11 mouse cellular contexts compared by ENCODE assay signal in the genomic region with DNA sequence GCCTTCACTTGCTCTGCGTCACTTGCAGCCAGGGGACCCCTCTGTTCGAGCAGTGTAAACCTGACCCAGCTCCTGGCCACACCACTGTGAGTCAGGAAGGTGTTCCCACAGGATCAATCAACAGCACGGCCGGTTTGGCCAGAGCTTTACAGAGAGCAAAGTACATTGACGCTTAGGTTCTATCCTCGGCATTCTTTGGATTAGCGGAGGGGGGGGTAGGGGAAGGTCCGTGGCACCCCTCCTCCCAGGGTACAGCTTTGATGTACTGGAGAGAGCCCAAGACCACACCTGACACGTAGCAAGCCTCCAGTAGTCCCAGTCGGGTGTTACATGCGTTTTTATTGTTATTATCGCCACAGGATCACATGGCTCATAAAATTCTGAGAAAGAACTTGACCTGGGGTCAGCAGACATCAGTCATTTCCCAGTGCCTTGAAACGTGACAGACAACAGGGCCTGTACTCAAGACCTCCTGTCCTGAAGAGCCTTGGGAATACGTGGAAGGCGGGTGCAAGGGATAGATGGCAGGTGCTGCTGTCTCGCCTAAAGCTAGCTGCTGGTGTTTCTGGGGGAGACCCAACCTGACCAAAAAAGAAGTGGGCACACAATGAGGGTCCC. TPM values are rescaled to one million over a fixed set of nuclear protein-coding genes. Genes with fewer than 3 reads are reported as not detected.
A peak's percentile ranks its signal among the peaks of the same experiment; 100 is the strongest.
DNase-seq lines count a peak whose midpoint lies in the region; ATAC-seq and TF ChIP-seq lines count a peak whose summit lies in the region.
"Had no signal": no experiment of that assay in that cellular context is flagged by ENCODE, and none has a peak within 500 bp of the region (broad histone marks: within the 10 kb centered on the region; RNA-seq: fewer than 3 reads in every experiment).

No protein-coding gene starts in this region.

- peak overlapping the region; percentile 86 for H3K27ac ChIP-seq in intestine, embryonic 15.5 days
- no peak overlapping the region for H3K27ac ChIP-seq in kidney, adult 2 months (ENCODE audit: insufficient read depth, low read depth, low read length)
- H3K27ac ChIP-seq in limb, embryonic 10.5 days = peak overlapping the region; percentile 20; the same call in 1 of the 2 replicates
- H3K27ac ChIP-seq in liver, embryonic 16.5 days (ENCODE audit: low read length) = peak overlapping the region; percentile 69

- intact Hi-C loops in left cerebral cortex, postnatal 25 days (cut with DNase I) = no loop called here

- peak; percentile 44 for DNase-seq in kidney, adult 2 months
- DNase-seq in limb, embryonic 10.5 days (ENCODE audit: low spot score) = no peak
- DNase-seq in cerebellum, adult 9-11 months = no peak
- DNase-seq in left cerebral cortex, postnatal 25 days (ENCODE audit: low spot score in 2 of 2) = no peak
- DNase-seq in gastrocnemius, postnatal 4 days (ENCODE audit: low spot score in 2 of 2) = no peak
- DNase-seq: forebrain, postnatal 0 days; heart, postnatal 14 days; right cerebral cortex, postnatal 4 days had no signal

- TF ChIP-seq CTCF in kidney, adult 2 months (conservative IDR thresholded peaks at IDR 0.05; ENCODE audit: insufficient read depth, insufficient read length, low read depth, low read length) = no peak

- no peak overlapping the region for H3K9ac ChIP-seq in intestine, embryonic 15.5 days
- no peak overlapping the region for H3K9ac ChIP-seq in liver, embryonic 16.5 days (ENCODE audit: low read depth, low read length)
- H3K9ac ChIP-seq: forebrain, postnatal 0 days had no signal

- H3K4me2 ChIP-seq in intestine, embryonic 15.5 days (replicated peaks) = peak overlapping the region; percentile 20
- no peak overlapping the region for H3K4me2 ChIP-seq in liver, embryonic 16.5 days (ENCODE audit: low read depth, low read length)

- no peaks in the 10 kb centered on the region for H3K9me3 ChIP-seq in intestine, embryonic 15.5 days
- H3K9me3 ChIP-seq in limb, embryonic 10.5 days (replicated peaks) = no peaks in the 10 kb centered on the region
- H3K9me3 ChIP-seq in liver, embryonic 16.5 days (replicated peaks; ENCODE audit: control insufficient read depth, low read length) = no peaks in the 10 kb centered on the region

- H3K27me3 ChIP-seq in intestine, embryonic 15.5 days (replicated peaks) = no peaks in the 10 kb centered on the region
- H3K27me3 ChIP-seq in kidney, adult 2 months (replicated peaks; ENCODE audit: control insufficient read depth, insufficient read depth, low read length) = no peaks in the 10 kb centered on the region
- 0 out of 2 replicates have a peak, but pooled peaks cover 8% of the 10 kb centered on the region for H3K27me3 ChIP-seq in limb, embryonic 10.5 days (ENCODE audit: low read depth, poor library complexity, severe bottlenecking)
- H3K27me3 ChIP-seq in liver, embryonic 16.5 days (ENCODE audit: control insufficient read depth, insufficient read depth, low read depth, low read length) = no peaks in the 10 kb centered on the region

- H3K4me1 ChIP-seq in intestine, embryonic 15.5 days (replicated peaks) = peaks cover 8% of the 10 kb centered on the region
- no peaks in the 10 kb centered on the region; the same call in 1 of the 2 replicates for H3K4me1 ChIP-seq in kidney, adult 2 months (ENCODE audit: control insufficient read depth, insufficient read depth, low read length)
- H3K4me1 ChIP-seq in limb, embryonic 10.5 days = peaks cover 40% of the 10 kb centered on the region
- no peaks in the 10 kb centered on the region; the same call in none of the 2 replicates for H3K4me1 ChIP-seq in liver, embryonic 16.5 days (ENCODE audit: control insufficient read depth, low read depth, low read length)

- H3K4me3 ChIP-seq in intestine, embryonic 15.5 days (replicated peaks) = no peak overlapping the region
- no peak overlapping the region for H3K4me3 ChIP-seq in kidney, adult 2 months (ENCODE audit: insufficient read depth, low read depth, low read length)
- H3K4me3 ChIP-seq in limb, embryonic 10.5 days = no peak overlapping the region
- no peak overlapping the region for H3K4me3 ChIP-seq in liver, embryonic 16.5 days (ENCODE audit: low read depth, low read length)

- 46% methylated on average over 16 of the region's 16 CpGs for WGBS in intestine, embryonic 15.5 days
- 21% methylated on average over 16 of the region's 16 CpGs for WGBS in kidney, adult 2 months
- WGBS in limb, embryonic 10.5 days = 63% methylated on average over 16 of the region's 16 CpGs
- WGBS in liver, embryonic 16.5 days (ENCODE audit: insufficient replicate concordance) = 59% methylated on average over 16 of the region's 16 CpGs

- H3K36me3 ChIP-seq in intestine, embryonic 15.5 days = no peaks in the 10 kb centered on the region
- no peaks in the 10 kb centered on the region for H3K36me3 ChIP-seq in kidney, adult 2 months (ENCODE audit: control insufficient read depth, insufficient read depth, low read length)
- no peaks in the 10 kb centered on the region for H3K36me3 ChIP-seq in limb, embryonic 10.5 days
- H3K36me3 ChIP-seq in liver, embryonic 16.5 days (ENCODE audit: control insufficient read depth, insufficient read depth) = no peaks in the 10 kb centered on the region

- ATAC-seq in intestine, embryonic 15.5 days = peak; percentile 93
- ATAC-seq in liver, embryonic 16.5 days (ENCODE audit: low read depth) = peak; percentile 91
- ATAC-seq: CD4-positive, CD25-positive, alpha-beta regulatory T cell, adult 4 months; forebrain, postnatal 0 days had no signal

- TF ChIP-seq POLR2A in kidney, adult 2 months (IDR thresholded peaks at IDR 0.05; ENCODE audit: low read depth, low read length) = no peak

RNA-seq across cellular contexts. Expression of a gene that starts 47.4 kb away (rescaled TPM):
- 6.1 and 7.2 TPM in 2 replicates for polyA plus RNA-seq in intestine, embryonic 15.5 days (2015; fragmentation: Nextera tagmentation; extraction: Ambion mirVana)
- 10.4 and 10.5 TPM in 2 replicates for polyA plus RNA-seq in kidney, adult 2 months (2012; rRNA removed)
- polyA plus RNA-seq in limb, embryonic 10.5 days (2016; fragmentation: Nextera tagmentation; extraction: Ambion mirVana) = 5.8 and 9.7 TPM in 2 replicates
- 3.0 and 3.2 TPM in 2 replicates for polyA plus RNA-seq in liver, embryonic 16.5 days (2015; fragmentation: Nextera tagmentation; extraction: Ambion mirVana)
- total RNA-seq in left cerebral cortex, postnatal 25 days (2021) = 10 to 100 TPM; 54.8 to 66.0 TPM
- 10 to 100 TPM; 15.8 to 16.5 TPM for total RNA-seq in gastrocnemius, postnatal 4 days (2021)
